Mouse (Mus musculus) monocyte, adult 2 months (primary cell): Measurements from ENCODE around the gene Clasrp.

Experiments
- DNase-seq, 2 experiments: peaks; one replicate each; pipeline ENCODE4 v3.0.0; 2022; ENCODE audit warnings: low spot score in 2 of 2, low read depth in 1 of 2

Gene Clasrp

DNA sequence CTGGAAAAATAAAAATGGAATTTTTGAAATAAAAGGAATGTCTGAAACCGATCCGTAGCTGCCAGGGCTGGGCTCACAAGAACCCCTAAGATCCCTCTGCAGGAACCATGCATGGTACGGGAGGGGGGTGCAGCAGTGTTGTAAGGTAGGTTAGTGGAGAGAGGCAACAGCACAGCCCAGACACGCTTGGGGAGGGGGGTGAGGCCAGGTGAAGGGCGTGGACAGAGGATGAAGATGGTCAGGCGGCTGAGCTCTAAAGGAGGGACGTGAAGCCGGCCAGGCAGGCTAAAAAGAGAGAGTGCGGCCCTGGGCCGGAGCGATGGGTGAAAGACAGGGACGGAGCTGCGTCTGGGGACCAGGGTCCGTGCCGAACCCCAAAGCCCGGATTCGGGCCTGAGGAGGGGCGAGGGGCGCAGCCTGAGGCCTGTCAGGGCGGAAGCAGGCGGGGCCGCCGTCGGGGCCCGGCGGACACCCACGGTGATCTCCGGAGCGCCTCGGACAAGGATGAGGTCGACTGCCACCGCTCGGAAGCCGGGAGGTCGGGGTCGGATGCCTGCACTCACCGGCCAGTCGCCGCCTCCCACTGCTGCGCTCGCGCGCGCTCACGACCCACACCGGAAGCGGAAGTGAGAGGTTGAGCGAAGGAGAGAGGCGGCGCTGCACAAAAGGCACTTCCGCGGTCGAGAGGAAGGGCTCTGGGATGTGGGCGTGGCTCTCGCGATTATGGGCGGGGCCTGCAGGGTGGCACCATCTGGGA, at the start of gene Clasrp:
Gene Clasrp, minus strand, starts transcription at position 638 of the 757 bp plus-strand sequence.
- DNase-seq = peak; percentile 90 to 93

DNA sequence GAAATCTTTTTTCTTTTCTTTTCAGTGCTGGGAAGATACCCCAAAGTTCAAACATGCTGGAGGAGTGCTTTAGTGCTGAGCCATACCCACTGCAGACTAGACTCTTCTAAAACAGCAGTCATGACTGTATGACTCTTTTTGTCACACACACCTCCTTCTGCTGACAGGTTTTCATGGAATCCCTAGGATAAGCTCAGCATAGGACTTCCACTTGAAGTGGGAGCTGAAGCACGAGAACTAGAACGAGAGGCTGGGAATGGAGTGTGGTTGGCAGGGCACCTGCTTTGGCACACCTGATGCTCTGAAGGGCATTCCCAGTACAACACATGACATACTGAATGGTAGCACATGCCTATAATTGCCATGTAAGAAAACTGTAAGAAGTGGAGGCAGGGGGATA, 48.3 kb upstream of the Clasrp start:
- DNase-seq = no peak

DNA sequence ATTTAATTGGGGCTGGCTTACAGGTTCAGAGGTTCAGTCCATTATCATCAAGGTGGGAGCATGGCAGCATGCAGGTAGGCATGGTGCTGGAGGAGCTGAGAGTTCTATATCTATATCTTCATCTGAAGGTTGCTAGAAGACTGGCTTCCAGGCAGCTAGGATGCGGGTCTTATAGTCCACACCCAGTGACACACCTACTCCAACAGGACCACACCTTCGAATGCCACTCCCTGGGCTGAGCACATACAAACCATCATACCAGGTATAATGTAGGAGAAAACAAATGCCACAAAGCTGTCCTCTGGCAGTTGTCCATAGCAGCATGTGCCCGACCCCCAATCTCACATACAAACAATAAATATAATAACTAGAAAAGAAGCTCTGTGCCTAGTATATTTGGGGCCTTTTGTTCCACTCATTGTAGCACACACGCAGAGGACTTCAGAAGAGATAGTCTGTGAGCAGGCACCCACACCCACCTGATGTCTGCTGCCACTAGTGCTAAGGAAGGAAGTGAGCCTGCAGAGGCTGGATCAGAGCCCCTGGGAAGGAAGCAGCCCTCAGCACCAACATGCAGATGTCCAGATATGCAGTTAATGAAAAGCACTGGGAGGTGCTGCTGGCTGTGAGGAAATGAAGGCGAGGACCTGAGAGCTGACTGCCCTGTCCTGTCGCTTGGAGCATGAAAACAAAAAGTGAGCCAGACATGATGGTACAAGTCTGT, 46.9 kb upstream of the Clasrp start:
- no peak for DNase-seq

DNA sequence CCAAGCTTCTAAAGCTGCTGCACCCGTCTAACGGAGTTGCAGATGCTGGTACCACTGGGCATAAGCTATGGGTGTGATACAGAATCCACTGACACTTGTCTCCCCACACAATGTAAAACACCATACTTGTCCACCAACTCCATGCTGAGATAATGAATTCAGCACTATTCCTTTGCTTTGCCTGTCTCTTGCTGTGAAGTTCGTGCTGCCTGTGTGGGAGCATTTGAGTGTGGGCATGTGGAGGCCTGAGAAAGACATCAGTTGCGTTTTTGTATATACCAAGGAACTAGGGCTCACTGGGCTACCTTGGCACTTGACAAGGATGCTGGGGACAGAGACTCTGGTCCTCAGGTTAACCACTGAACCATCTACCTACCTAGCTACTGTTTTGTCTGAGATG, 36.9 kb upstream of the Clasrp start:
- DNase-seq = no peak

- DNase-seq = no peak
These were observed 31.0 kb upstream of the Clasrp start for GRCm38 (mm10) chr7:19635074-19635827.

DNA sequence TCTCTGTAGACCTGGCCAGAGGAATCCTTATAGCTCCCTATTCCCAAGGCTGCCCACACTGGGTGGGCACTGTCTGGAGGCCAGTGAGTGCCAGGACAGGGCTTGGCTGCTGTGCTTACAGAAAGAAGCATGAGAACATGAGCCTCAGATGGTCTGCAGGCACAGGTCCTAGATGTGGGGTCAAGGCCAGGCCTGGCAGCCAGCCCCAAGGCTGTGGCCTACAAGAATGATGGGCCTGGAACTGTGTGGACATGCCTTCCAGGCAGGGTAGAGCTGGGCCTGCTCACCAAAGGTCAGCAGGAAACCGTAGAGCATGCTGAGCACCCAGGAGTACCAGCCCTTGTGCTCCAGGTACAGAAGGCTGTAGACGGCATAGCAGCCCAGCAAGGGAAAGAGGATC, 30.3 kb upstream of the Clasrp start:
- no peak for DNase-seq

DNA sequence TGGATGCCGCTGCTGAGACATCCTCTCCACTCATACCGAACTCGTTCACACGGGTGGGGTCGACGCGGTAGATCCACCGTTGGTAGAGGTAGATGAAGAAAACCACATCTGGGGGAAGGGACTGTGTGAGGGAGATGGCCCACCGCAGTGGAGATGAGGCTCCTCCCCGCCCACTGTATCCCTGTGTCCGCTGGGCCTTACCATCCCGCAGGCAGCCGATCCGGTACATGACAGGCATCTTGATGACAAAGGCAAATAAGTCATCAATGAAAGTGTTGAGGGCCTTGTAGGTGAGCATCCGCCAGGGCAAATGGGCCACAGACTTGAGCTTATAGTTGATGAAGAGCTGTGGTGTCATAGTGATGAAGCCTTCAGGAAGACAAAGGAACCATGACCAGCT, 29.6 kb upstream of the Clasrp start:
- DNase-seq = no peak

- DNase-seq = no peak
These were observed 28.9 kb upstream of the Clasrp start for GRCm38 (mm10) chr7:19633197-19633596.

- no peak for DNase-seq
These were observed 28.4 kb upstream of the Clasrp start for GRCm38 (mm10) chr7:19632720-19633119.

DNA sequence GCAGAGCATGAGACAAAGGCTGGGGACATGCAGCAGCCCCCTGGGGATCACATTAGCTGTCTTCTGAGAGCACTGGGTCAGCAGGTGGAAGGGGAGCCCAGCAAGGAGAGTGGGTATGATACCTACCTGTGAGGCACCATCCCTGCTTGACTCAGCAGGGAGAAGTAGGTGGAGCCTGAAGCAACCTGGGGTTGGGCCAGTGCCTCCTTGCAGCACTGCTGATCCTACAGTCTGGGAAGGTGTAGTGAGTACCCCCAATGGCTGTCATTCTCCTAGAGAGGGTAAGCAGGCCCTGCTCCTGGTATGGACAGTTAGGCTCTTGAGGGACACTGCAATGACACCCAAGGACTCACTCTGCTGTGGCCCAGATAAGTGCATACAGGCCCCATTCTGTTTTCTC, 28.0 kb upstream of the Clasrp start:
- no peak for DNase-seq

DNA sequence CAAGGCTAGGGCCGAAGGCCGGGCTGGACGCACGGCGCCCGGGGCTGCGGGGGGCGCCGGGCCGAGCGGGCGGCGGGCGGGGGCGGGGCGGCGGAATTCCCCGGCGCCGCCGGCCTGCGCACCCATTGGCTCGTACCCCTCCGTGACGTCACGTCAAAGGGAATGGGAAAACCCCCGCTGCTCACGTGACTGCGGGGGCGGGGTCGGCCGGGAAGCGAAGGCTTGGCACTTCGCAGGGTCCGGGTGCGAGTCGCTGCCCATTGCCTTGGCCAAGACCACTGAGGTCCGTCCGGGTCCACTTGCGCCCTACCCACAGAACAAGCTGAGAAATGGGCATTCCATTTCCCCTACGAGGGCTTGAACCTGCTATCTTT, 25.1 kb upstream of the Clasrp start, which contains the start of gene Relb:
Gene Relb, minus strand, starts transcription at position 78 of the 374 bp plus-strand sequence.
- DNase-seq = peak; percentile 71 to 89

DNA sequence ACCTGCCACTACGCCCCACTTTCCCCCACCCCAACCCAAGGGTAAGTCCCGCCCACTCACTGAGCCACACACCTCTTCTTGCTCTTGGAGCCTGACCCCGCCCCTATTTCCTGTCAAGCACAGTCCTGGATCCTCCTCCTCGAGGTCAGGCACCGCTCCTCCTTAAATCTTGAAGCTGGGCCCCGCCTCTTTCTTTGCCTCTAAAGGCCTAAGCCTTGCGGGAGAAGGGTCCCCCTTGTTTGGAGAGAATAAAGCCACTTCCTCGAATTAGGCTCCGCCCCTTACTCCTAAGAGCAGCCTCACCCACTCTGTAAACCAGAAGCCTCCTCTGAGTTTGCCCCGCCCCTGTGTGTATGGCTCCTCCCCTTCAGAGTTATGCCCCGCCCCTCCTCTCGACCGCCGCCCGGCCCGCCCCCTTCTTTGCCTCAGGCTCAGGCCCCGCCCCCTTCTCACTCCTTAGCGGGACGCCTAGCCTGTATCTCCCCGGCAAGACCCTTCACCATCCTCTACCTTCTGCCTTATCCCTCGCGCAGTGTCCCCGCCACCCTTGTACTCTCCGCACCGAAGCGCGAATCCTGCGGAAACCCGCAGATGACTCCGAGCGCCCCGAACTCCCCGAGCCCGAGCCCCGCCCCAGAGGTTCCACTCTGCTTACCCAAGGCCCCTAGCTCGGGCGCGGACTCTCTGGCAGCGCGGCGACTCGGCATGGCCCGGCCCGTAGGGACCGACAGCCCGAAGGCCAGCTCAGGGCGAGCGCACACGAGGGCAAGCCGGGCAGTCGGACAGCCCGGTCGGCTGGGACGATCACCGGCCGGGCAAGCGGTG, 24.5 kb upstream of the Clasrp start:
- DNase-seq = peak; percentile 95 to 97

DNA sequence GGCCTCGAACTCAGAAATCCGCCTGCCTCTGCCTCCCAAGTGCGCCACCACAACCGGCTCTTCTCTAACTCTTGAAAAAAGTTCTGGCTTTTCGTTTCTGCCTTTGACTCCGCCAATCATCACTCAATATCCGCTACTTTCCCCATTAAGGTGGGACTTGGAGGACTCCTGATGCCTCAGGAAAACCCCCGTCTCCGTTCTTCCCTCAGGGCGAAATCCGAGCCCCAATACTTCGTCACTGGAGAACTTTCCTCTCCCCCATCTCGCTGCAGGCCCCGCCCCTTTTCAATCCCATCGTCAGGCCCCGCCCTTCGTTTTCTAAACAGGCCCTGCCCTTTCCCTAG, 23.9 kb upstream of the Clasrp start:
- DNase-seq = no peak

- no peak for DNase-seq
These were observed 23.4 kb upstream of the Clasrp start for GRCm38 (mm10) chr7:19627721-19628120.

DNA sequence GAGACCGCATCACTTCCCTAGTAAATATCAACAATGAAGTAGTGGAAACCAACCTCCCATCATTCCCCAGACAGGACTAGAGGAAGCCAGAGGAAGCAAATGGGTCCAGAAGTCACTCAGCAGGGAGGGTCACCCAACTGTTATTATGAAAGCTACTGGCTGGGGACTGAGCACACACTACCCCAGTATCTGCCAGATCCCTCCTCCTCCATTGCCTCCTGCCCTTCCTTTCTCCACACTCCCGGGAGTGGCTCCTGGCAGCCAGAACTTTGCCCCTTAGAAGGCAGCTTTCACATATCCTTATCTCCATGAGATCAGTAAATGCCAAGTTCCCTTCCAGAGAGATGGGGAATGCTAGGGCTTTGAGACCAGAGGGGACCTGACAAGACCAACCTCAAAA, 19.1 kb upstream of the Clasrp start:
- DNase-seq = no peak

- DNase-seq = no peak
These were observed 18.0 kb upstream of the Clasrp start for GRCm38 (mm10) chr7:19622241-19622640.

DNA sequence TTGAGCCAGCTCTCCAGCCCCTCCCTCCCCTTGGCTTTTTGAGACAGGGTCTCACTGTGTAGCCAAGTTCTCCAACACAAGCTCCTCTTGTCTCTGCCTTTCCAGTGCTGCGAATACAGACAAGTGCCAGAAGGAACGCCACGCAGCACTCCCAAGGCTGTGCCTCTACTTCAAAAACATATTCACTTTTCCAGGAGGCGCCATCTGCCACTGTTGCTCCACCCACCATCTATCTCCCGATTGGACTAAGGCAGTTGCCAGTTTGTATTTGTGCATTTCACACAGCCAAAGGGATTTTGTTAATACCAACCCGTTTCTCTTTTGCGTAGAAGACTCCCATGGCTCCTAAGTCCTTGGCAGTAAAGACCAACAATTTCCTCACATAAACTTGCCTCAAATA, 16.5 kb upstream of the Clasrp start:
- no peak for DNase-seq

- DNase-seq = peak; percentile 40 to 56
These were observed 14.9 kb upstream of the Clasrp start for GRCm38 (mm10) chr7:19619004-19619801.

DNA sequence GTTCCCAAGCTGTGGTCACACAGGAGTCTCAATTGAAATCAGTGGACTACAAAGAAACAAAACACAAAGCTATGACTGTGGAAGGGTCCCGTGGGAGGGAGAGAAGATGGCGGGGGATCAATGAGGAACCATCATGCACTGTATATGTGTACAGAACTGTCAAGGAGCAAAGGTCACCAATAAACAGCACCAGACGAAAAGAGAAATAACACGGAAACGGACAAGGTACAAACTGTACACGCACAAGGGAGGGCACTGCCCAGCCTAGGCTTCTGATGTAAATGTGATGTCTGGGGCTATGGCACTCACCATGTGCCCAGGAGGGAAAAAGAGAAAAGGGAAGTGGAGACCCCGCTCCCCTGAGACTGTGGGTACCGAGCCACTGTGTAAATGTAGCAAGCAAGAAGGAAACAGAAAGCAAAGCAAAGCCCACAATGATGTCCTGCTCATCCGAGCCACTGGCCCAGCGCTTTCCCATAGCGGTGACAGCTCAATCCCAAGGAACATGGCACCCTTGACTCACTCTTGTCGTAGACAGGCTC, 10.8 kb upstream of the Clasrp start:
- no peak for DNase-seq

- no peak for DNase-seq
These were observed 6.7 kb upstream of the Clasrp start for GRCm38 (mm10) chr7:19610969-19611368.
